Mouse (Mus musculus) spleen, postnatal 4 days (tissue): ENCODE measurements at regions not wholly inside any gene's neighbourhood (a gene's known extent, or its start where the extent isn't known, plus 50 kb on each side); places are given as distances from the start of the nearest gene placed in this dataset.
A peak's percentile ranks its signal among the peaks of the same experiment; 100 is the strongest.
"Not testable (repeated sequence)": the region's sequence is repeated elsewhere in the genome, so short reads cannot be mapped to it uniquely, and the experiment has no call there.

Experiments used
- DNase-seq, 2 experiments: peaks; one replicate each; pipeline ENCODE4 v3.0.0; 2022; ENCODE audit warnings: low spot score in 2 of 2

DNA sequence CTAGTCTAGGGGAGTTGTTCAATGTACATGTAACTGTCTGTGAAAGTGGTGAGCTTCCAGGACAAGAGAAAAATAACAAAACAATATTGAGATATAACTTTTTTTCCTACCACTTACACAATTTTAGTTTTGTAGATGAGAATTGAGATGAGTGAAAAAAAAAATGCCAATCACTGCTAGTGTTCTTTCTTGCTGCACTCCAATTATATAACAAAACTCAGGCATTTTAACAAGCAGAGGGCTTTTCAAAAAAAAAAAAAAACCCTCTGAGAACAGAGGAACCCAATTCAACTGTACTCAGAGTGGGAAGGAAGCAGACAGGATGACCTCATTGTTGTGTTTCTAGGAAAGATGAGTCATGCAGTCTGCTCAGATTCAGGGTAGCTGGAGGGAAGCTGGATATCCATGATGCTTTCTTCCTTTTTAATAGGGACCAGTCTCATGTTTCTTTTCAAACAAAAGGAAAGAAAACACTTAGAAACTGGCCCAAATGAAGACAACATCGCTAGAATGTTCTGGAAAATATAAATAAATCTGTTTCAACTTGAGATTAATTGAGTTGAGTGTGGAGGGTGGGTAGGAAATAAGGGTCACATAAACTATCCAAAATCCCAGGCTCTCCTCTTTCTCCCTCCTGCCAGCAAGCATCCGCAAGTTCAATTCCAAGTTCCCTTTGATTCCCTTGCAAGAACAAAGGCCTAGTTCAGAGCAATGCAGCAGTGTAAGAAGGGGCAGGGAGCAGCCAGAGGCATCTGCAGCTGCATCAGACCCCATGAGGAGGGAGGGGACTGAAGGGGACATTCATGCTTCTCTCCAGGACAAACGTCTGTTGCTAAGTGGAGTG lies 250.6 kb downstream of the Trib2 start:
- DNase-seq = no peak

DNA sequence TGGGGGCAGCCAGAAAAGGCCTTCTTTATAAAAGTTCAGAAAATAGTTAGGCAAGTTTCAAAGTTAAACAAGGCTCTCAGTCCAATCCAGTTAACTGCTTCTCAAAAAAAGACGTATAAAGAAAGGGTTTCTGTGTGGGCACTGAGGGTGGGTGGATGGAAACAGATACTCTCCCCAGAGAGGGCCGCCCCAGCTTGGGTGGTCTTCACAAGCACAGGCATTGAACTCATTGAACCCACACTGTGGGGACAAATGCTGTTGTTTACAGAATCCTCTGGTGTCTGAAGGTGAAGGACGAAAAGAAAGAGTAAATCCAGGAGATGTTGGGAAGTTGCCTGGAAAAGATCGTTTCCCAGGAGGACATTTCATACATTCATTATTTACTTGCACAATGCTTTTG lies 253.9 kb downstream of the Trib2 start:
- no peak for DNase-seq

DNA sequence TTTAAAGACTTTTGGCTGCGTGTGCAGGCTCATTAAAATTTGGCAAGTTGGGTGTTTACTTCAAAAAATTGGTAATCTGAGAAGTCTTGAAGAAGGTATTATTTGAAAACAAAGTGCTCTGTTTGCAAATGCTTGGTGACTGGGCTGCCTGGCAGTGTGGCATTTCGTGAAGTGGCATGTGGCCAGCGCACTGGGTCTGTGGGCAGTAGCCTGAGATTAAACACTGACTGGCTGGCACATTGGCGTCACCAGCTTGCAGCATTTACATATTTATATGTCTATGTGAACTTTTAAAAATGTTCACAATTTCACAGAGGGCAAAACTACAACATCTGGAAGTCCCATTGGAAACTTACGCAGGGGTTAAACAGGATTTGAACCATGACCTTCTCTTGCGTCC lies 261.3 kb downstream of the Trib2 start:
- no peak for DNase-seq

DNA sequence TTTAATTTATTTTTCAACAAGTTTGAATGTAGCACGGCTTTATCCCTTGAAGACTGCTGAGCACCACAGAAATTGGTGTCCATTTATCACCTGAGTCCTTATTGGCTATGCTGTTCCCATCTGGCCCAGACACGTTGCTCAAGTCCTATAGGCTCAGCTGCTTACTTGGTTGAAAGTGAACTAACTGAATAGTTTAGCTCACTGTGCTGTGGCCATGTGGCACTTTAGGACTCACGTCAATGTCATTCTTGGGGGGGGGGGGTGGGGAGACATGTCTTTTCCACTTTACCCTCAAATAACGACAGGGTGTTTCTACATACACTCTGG lies 263.1 kb downstream of the Trib2 start:
- no peak for DNase-seq

DNA sequence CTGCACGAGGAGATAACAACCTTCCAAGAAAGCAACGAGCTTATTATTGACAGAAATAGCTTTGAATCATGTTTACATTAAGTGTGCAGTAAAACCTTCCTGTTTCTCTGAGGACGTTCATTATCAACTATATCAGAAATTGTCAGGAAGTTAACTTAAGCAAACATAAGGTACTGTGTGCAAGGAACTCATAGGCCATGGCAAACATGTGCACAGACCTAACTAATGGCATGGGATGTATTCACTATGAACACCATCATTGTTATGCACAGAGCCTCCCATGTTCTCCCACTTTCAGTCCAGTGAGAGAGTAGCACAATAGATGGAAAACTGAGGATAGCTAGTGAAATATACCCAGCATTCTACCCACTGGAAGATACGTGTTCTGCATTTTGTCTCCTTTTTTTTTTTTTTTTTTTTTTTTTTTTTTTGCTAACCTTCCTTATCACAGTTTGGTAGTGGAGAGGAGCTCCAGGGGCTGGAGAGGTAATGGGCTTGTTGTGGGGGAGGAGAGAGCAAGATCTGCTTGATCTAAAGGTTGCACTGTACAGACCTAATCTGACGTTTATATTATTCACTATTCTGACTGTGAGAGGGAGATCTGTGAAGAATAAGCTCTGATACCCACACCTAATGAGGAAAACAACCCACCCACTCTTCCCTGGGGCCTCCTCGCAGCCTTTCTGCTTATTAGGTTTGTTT lies 263.6 kb downstream of the Trib2 start:
- DNase-seq = no peak

DNA sequence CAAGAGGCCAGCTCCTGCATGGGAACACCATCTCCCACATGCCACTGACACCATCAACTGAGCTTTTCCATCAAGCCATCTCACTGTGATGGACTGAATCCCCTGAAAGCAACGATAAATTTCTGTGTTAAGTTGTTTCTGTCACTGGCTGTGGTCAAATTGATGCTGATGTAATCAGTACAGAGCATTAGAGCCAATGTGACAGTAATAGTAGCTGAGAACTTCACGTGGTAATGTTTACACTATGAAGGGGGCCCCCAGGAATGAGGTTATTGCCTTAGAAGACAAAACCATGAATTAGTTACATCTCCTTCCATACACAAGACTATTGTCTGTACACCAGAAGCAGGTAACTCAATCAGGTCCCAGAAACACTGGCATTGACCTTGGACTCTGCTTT lies 264.5 kb downstream of the Trib2 start:
- DNase-seq = no peak

DNA sequence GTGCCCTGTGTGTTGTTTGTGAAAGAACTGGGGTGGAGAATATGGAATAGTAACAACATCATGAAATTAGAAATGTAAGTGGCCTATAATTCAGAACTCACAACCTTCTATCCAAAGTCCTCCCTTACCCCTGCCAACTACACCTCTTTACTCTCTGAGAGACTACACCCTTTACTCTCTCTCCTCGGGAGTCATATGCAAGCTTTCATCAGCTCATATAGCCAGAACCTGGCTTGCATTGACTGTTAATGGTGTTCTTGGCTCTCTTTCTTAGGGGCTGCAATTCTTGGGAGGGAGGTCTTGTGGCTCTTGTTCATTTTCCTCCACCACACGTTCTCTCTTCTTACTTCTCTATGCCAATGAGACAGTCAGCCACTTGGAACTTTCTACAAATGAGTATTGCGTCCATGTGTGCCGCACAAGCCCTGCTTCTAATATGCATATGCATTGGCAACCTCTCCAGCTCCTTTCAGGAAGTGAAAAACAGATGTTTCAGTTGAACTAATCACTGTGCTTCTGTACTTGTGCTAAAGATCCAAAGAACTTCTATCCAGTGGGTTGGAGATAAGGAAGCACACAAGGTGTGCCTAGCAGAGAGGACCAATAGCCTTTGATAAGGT lies 265.3 kb downstream of the Trib2 start:
- DNase-seq = no peak

DNA sequence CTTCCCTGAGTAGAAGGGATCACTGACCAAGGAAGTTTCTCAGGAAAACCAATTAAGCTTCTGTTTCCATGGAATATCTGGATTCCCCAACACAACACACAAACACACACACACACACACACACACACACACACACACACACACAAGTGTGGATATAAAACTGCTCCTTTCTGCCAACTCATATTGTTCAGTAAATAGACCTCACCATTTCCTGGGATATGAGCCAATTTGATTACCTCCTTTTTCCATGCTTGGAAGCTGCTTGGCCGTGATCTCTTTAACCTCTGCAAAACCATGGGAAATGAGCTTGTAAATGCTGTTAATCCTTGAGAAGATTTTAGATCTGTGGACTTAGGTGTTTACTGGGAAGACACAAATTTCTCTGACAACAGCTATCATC lies 272.4 kb downstream of the Trib2 start:
- no peak for DNase-seq

DNA sequence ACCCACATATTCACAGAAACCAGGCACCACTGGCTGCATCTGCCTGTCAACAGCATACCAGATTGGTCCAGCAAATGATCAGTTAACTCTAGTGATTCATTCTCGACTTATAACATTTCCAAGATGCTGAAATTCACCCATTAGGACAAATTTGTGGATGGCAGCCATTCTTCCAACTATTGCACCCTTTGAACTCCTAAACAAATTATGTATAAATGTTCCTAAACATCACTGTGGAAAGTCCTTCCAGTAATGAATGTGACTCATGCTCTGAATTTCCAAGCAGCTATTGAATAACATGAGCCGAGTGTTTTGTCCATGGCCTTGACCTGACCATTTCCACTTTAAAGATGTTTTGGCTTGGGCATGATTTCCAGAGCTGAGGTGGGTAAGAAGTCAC lies 274.2 kb downstream of the Trib2 start:
- DNase-seq = no peak

DNA sequence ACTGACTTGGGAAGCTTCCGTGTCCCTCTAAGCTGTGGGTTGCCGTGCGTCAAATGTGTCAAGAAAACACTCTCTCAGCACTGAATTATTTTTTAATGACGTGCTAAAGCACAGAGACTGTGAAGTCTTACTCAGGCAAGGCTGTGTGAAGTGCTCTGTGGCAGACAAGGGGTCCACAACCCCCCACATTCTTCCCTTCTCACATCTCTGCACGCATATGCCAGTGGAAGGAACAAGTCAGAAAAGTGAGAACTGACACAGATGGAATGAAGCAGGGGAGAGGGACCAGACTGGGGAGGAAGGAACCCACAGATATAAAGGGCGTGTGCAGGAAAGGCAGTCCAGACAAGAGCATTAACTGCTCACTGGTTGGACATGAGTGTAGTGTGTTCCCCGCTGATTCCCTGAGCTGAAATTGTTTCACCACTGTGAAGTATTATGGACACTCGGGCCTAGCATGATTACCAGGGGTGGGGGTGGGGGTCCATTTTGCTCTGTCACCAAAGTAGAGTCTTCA lies 279.8 kb downstream of the Trib2 start:
- no peak for DNase-seq

DNA sequence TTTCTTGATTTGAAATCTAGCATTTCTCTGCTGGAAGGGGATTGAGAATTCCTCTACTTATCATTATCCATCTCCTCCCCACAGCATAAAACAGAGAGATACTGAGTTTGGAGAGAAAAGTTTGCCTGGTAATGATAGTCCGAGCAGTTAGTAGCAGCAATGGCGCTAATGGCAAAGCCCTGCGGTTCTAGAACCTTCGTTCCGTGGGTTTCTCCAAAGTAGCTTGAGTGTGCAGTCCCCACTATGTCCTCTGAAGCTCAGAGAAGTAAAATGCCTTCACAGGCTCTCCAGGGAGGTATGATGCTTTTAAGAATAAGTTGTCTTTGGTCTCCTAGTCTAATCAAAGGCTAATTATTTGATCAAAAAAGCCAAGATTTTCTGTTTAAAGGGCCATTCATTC lies 280.5 kb downstream of the Trib2 start:
- no peak for DNase-seq

DNA sequence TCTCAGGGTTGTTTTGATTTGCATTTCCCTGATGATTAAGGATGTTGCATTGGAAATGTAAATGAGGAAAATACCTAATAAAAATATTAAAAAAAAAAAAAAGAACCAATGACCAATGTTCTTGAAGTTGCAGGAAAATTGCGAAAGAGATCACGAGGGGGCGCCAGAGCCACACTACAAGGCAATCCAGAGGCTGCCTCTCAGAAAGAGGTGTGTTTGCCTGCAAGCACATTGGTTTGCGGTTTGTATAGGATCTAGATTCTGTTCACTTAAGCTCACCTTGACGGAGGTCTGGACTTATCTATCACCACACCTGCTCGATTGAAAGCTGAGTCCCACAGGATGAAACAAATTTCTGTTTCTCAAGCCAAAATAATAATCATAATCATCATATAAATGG lies 280.9 kb downstream of the Trib2 start:
- DNase-seq = peak; percentile 69 to 87

DNA sequence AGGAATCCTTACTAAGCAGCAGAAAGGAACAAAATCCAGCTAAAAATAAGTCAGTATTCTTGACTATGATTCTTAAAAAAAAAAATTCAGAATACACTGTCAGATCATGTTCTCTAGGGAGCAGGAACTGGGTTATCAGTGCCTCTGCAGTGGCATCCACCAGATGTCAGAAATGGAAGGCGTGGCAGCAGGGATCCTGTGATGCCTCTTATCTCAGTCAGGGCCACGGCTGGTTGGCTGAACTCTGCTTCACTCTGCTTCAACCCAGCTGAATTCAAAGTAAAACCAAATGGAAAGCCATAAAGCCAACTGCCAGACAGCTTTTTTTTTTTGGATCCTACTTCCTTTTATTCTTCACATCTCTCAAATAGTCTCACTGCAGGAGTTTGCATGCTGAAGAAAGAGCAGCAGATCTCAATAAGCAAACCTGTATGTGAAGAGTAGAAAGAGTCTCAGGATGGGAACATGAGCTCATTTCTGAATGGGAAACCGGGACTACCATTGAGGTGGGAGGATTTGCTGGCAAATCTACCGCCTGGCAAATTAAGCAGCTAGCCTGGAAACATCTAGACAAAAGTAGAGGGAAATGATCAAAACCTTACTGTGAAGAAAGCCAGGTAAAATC lies 295.8 kb downstream of the Trib2 start:
- DNase-seq = no peak

DNA sequence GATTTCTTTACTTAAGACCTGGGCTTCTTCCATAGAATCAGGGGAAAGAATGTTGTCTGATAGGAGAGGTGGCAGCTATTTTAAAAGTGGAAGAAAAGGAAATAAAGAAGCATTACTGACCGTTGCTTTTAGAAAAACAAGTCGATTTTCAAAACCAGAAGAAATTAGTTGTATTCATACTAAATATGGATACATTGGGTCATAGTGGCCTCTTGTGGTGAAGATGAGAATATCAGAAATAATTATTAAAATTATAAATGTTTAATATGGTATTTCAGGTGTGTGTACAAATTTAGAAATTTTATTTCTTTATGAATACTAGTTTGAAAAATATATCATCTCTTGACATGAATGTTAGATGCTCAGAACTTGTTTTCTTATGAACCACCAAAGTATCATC lies 304.7 kb downstream of the Trib2 start:
- no peak for DNase-seq

DNA sequence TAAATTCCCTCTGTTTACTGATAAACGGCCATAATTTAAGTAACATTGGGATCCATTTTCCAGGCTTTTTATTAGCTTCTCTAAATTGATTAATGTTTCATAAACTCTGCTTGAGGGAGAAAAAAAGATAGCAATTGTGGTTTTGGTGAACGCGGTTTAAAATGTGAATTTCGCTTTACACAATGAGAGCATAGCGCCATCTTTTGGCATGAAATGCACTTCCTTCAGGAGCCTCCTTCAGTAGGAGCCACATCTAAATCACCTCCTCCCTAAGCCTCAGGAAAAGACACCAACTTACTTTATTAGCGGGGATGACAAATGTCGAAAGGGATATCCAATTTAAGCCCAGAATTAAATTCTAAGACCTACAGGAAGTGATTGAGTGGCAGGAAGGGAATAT lies 309.1 kb downstream of the Trib2 start:
- DNase-seq = no peak

DNA sequence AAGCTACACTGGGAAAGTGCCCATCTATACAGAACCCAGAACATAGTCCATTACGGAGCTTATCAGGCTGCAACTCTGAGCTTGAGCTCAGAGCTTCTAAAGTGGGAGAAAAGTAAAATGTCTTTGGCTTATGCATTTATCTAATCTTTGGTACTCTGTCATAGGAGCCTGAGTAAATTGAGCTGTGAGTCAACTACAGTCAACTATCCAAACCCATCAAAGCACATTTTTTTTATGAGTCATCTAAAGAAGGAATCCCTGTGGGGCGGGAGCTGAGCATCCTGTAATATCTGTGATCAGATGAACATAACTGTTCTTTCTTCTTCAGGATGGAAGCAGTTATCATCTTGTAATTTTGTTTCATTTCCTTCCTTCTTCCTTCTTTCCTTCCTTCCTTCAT lies 323.1 kb downstream of the Trib2 start:
- DNase-seq = no peak

DNA sequence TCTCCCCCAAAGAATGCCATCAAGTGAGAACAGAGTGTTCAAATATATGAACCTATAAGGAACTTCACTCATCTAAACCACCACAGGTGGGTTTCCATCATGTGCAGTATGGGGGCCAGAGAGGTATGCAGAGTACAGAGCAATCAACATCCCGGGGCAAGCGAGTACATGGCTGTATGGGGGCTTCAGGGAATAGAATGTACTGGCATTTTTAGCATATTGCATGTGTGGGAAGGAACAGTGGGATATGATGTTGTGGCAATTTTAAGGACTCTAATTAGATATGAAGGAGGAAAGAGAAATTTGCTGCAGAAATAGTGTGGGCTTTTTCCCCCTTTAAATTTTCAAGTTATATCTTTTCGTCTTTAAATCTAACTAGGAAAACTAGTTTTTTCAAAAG lies 344.0 kb downstream of the Trib2 start:
- no peak for DNase-seq

DNA sequence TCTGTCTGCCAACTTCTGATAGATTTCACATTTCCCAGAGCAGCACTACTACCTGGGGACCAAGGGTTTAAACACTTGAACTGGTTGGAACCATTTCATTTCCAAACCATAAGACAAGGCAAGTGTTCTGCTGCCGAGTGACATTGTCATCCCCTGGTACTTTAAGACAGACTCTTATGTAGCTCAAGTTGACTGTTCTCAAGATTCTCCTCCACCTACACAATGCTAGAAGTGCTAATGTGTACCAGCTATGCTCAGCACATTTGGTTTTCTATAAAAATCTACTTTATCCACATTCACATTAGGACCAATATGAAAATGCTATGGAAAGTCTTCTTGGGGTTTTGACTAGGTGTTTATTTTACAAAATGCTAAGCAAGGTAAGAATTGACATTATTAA lies 357.3 kb downstream of the Trib2 start:
- DNase-seq = no peak

DNA sequence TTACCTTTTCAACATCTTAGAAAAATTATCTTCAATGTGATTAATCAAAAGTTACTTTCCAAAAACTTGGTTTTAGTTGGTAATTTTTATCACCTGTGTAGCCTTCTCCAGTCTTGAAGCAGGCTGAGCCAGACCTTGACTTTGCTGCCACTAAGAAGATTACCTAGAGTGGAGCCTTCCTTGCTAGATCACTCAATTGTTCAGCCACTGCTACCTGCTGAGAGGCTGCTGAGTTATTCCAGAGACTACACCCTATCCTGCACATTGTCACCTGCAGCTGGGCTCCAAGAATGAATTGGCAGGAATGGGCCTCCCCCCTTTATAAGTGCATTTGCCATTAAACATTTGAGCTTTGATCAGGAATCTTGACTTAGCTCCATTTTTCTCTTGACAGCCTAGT lies 360.4 kb downstream of the Trib2 start:
- not testable (repeated sequence) for DNase-seq

DNA sequence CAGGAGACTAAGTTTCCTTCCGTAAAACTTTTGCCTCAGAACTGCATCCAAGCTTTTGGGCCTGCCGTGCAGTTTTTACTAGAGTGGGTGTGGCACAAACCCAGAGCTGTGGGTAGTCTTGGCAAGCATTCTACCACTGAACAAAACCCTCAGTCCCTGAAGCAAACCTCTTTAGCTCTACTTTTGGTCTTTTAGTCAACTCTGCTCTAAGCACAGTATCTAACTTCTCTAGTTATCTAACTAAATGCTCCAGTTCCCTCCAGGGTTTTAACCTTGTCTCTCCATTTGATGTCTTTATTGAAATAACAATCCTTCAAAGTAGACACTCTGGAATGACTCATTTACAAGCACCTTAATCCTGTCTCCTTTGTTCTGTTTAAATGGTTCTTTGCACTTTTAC lies 361.0 kb downstream of the Trib2 start:
- no peak for DNase-seq

DNA sequence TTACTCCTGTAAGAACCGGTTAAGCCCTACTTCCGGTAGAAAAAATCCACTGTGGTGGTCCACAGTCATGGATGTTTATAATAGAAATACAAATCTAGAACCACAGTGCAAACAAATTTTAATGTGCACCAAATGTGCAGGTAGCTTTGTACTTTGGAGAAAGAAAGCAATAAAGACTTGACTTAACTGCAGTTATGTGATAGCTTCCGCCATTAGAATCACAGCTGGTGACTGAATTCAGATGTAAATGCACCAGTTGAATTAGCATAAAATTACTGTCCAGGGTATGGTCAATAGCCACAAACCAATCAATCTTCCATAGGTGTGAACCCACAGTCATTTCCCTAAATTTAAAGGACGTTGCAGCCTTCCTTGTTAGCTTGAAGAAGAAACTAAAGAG lies 367.2 kb downstream of the Trib2 start:
- DNase-seq = no peak

DNA sequence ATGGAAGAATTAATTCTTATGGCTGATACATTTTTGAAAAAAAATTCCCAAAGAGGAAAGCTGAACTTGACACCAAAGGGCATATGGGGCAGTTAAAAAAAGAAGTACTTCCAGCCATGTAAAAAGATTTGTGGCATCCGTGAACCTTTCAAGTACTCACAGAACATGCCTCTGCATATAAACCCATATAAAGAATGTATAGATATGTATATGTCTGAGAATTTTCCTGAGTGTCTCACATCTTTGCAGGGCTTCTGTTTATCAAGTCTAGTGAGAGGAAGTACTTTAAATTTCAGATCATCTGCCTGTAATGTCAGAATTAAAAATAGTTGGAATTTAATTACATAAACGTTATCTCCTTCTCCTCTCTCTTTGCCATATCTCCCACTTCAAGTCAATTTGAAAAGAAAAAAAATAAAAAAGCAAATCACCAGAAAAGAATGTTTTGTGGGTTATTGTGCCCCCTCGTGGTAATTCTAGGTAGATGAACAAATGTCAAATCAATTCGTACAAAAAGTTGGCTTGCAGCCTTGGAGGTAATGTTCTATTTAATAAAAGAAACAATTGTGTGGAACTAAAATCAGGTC lies 400.4 kb downstream of the Trib2 start:
- DNase-seq = no peak
